Mouse (Mus musculus) forebrain, embryonic 15.5 days (tissue): ENCODE data around the gene Plxna4. TPM values are rescaled to one million over a fixed set of nuclear protein-coding genes. Genes with fewer than 3 reads are reported as not detected.

Source experiments
- ATAC-seq: fragments of 200-750 bp; cut with Nextera tagmentation; replicated peaks from 2 replicates; pipeline ENCODE4 v1.8.0; 2017; ENCODE audit warnings: mild to moderate bottlenecking, moderate TSS enrichment, moderate library complexity
- H3K27ac ChIP-seq: fragments of 300-500 bp; sonication (generic); replicated peaks from 2 replicates; pipeline ENCODE4 v1.5.1; 2015; ENCODE audit warnings: mild to moderate bottlenecking, inconsistent platforms
- H3K27me3 ChIP-seq: fragments of 300-500 bp; sonication (generic); 2 replicates; pipeline ENCODE4 v1.6.1; 2015; ENCODE audit warnings: inconsistent platforms
- H3K36me3 ChIP-seq: fragments of 300-500 bp; sonication (generic); 2 replicates; pipeline ENCODE4 v1.6.1; 2015; ENCODE audit warnings: mild to moderate bottlenecking, inconsistent platforms
- H3K4me1 ChIP-seq: fragments of 300-500 bp; sonication (generic); 2 replicates; pipeline ENCODE4 v1.6.1; 2015; ENCODE audit warnings: inconsistent platforms
- H3K4me2 ChIP-seq: fragments of 300-500 bp; sonication (generic); replicated peaks from 2 replicates; pipeline ENCODE4 v1.6.1; 2015; ENCODE audit warnings: mild to moderate bottlenecking, inconsistent platforms
- H3K4me3 ChIP-seq: fragments of 300-500 bp; sonication (generic); 2 replicates; pipeline ENCODE4 v1.5.1; 2015; ENCODE audit warnings: mild to moderate bottlenecking, inconsistent platforms
- H3K9ac ChIP-seq: fragments of 300-500 bp; sonication (generic); replicated peaks from 2 replicates; pipeline ENCODE4 v1.6.1; 2015; ENCODE audit warnings: mild to moderate bottlenecking, inconsistent platforms
- H3K9me3 ChIP-seq: fragments of 300-500 bp; sonication (generic); 2 replicates; pipeline ENCODE4 v1.6.1; 2016; ENCODE audit warnings: inconsistent platforms
- WGBS: fragments of 180-500 bp; shearing (Covaris S2); methylation state at CpG from one replicate; pipeline ENCODE4 v1.1.7; 2015; ENCODE audit warnings: mixed read lengths; 5-methylcytosine and 5-hydroxymethylcytosine counted together
- polyA plus RNA-seq: library from polyadenylated mRNA; unstranded; fragments of >200 nt; fragmentation: Nextera tagmentation; extraction: Ambion mirVana; gene quantifications from 2 replicates; pipeline ENCODE4 v1.2.1, GENCODE M21; 2015

The Plxna4 gene
- polyA plus RNA-seq, 1 experiment from 2014 or later, result 28.7 TPM

GRCm38 (mm10) chr6:32498106-32498505 is 89.9 kb downstream of the Plxna4 start:
- Histone ChIP-seq H3K9me3 (no peaks in the 10 kb centered on the region), H3K4me3 (no peak overlapping the region)
- WGBS, result 86% methylated on average over 5 of the region's 5 CpGs

GRCm38 (mm10) chr6:32496109-32496508 is 91.9 kb downstream of the Plxna4 start:
- peak overlapping the region; percentile 45 for H3K27ac ChIP-seq

More at GRCm38 (mm10) chr6:32498106-32498505, 89.9 kb downstream of the Plxna4 start:
- Histone ChIP-seq H3K4me1 (peaks cover 28% of the 10 kb centered on the region), H3K36me3 (no peaks in the 10 kb centered on the region), H3K4me2 (no peak overlapping the region), H3K27ac (no peak overlapping the region), H3K27me3 (no peaks in the 10 kb centered on the region), H3K9ac (no peak overlapping the region)
- no peak for ATAC-seq

GRCm38 (mm10) chr6:32495532-32495931 is 92.5 kb downstream of the Plxna4 start:
- Histone ChIP-seq H3K4me2 (no peak overlapping the region), H3K4me3 (no peak overlapping the region), H3K4me1 (peaks cover 40% of the 10 kb centered on the region), H3K27me3 (no peaks in the 10 kb centered on the region), H3K9ac (no peak overlapping the region), H3K27ac (no peak overlapping the region), H3K36me3 (no peaks in the 10 kb centered on the region), H3K9me3 (no peaks in the 10 kb centered on the region)
- WGBS, result 97% methylated on average over 2 of the region's 2 CpGs
- ATAC-seq, result no peak

More at GRCm38 (mm10) chr6:32496109-32496508, 91.9 kb downstream of the Plxna4 start:
- 58% methylated on average over 4 of the region's 4 CpGs for WGBS
- peaks cover 40% of the 10 kb centered on the region for H3K4me1 ChIP-seq
- no peaks in the 10 kb centered on the region for H3K36me3 ChIP-seq
- no peaks in the 10 kb centered on the region for H3K27me3 ChIP-seq
- H3K4me3 ChIP-seq, result no peak overlapping the region
- no peaks in the 10 kb centered on the region for H3K9me3 ChIP-seq
- H3K9ac ChIP-seq, result no peak overlapping the region
- no peak overlapping the region for H3K4me2 ChIP-seq
- peak; percentile 72 for ATAC-seq

GRCm38 (mm10) chr6:32493557-32493956 is 94.4 kb downstream of the Plxna4 start:
- H3K27me3 ChIP-seq, result no peaks in the 10 kb centered on the region
- H3K4me3 ChIP-seq, result no peak overlapping the region
- ATAC-seq, result 0 out of 2 replicates have a peak, but pooled peaks have one; percentile 21
- H3K4me2 ChIP-seq, result no peak overlapping the region
- H3K27ac ChIP-seq, result no peak overlapping the region
- H3K4me1 ChIP-seq, result peaks cover 36% of the 10 kb centered on the region
- no peaks in the 10 kb centered on the region for H3K36me3 ChIP-seq
- no peak overlapping the region for H3K9ac ChIP-seq
- no peaks in the 10 kb centered on the region for H3K9me3 ChIP-seq
- 27% methylated on average over 5 of the region's 5 CpGs for WGBS

DNA sequence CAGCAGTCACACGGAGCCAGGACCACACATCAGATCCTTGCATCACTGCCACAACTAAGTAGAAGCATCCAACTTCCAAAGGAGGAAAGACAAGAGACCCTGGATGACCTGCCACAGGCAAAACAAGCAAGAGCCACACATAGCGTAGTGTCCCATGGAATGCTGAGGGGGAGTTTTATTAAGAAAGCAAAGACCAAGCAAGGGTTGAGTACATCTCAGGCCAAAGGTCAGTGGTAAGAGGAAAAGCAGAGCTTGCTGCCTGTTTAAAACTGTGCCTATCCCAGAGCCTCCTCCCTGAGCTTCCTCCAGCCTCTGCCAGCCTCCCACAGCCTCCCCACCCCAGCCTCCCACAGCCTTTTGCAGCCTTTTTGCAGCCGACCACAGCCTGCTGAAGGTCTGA is 100.9 kb downstream of the Plxna4 start:
- Histone ChIP-seq H3K27me3 (no peaks in the 10 kb centered on the region), H3K27ac (no peak overlapping the region), H3K9ac (no peak overlapping the region), H3K36me3 (no peaks in the 10 kb centered on the region), H3K4me3 (no peak overlapping the region), H3K4me2 (no peak overlapping the region), H3K9me3 (no peaks in the 10 kb centered on the region), H3K4me1 (peaks cover 12% of the 10 kb centered on the region)
- no peak for ATAC-seq
- 86% methylated on average over 3 of the region's 3 CpGs for WGBS

DNA sequence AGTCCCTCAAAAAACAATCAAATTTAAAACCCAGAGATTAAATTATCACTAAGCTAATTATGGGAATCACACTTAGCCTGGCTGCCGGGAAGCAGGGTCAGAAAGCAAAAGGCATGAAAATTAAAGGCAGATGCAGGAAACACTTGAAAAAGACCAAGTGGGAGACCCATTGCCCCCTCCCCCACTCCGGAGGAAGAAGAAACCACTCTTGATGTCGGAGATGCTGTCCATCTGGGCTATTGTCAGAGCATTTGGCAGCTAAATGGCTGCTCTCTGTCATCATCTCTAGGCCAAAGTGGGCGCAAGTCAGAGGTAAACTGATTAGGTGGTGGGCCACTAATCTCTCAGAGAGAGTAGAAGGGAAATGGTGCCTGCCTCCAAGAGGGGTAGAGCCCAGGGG is 105.5 kb downstream of the Plxna4 start:
- Histone ChIP-seq H3K9me3 (no peaks in the 10 kb centered on the region), H3K27me3 (no peaks in the 10 kb centered on the region), H3K36me3 (no peaks in the 10 kb centered on the region), H3K9ac (no peak overlapping the region), H3K27ac (no peak overlapping the region), H3K4me3 (no peak overlapping the region), H3K4me2 (no peak overlapping the region), H3K4me1 (peaks cover 15% of the 10 kb centered on the region)
- no peak for ATAC-seq
- 50% methylated on average over 4 of the region's 4 CpGs for WGBS

DNA sequence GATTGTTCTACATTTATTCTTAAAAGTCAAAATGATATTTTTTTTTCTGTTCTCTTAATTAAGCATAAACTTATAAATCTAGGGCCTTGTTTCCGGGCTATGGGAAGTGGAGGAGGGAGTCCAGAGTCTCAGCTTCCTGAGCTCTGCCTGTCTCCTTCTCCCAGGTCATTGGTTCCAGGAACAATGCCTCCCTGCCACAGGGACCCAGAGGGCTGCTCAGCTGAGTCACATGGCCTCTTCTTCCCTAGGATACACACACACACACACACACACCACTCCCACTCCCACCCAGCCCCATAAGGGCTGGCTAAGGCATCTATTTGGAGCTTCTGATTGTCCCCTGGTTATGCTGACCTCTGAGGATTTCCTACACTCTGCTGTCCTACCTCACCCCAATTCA is 107.3 kb downstream of the Plxna4 start:
- no peaks in the 10 kb centered on the region for H3K36me3 ChIP-seq
- H3K4me3 ChIP-seq, result no peak overlapping the region
- H3K9me3 ChIP-seq, result no peaks in the 10 kb centered on the region
- no peak for ATAC-seq
- H3K27me3 ChIP-seq, result no peaks in the 10 kb centered on the region
- H3K27ac ChIP-seq, result no peak overlapping the region
- H3K4me1 ChIP-seq, result peaks cover 22% of the 10 kb centered on the region
- no peak overlapping the region for H3K4me2 ChIP-seq
- WGBS, result 75% methylated on average over 1 of the region's 1 CpGs
- H3K9ac ChIP-seq, result no peak overlapping the region

- no peaks in the 10 kb centered on the region for H3K9me3 ChIP-seq
- no peaks in the 10 kb centered on the region for H3K27me3 ChIP-seq
- no peak for ATAC-seq
- H3K27ac ChIP-seq, result no peak overlapping the region
- 85% methylated on average over 2 of the region's 2 CpGs for WGBS
- H3K9ac ChIP-seq, result no peak overlapping the region
- H3K36me3 ChIP-seq, result no peaks in the 10 kb centered on the region
- H3K4me3 ChIP-seq, result no peak overlapping the region
- H3K4me1 ChIP-seq, result peaks cover 22% of the 10 kb centered on the region
- no peak overlapping the region for H3K4me2 ChIP-seq
These were observed 108.2 kb downstream of the Plxna4 start for GRCm38 (mm10) chr6:32479765-32480164.

DNA sequence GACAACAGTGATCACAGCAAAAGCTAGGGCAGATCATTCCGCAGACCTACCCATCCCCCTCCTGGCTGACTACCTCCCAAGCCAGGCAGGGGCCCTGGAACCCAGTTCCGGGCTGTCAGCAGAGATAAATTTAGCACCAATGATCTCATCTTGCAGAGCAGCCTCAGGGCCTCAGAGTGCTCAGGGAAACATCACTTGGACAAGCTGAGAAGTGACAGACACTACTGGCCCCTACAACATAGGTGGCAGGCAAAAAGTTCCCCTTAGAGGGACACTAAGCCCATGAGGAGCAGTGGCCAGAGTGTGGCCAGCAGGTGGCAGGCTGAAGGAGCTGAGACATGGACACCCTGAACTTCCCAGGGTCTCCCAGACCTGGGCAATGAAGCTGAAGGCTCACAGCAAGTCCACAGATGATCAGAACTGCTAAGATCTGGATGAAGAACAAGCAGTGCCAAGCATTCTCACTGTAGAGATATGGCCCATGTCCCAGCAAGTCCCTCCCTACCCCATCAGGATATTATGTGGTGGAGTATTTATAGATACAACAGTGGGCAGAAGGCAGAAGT is 108.7 kb downstream of the Plxna4 start:
- Histone ChIP-seq H3K4me3 (no peak overlapping the region), H3K4me1 (peaks cover 22% of the 10 kb centered on the region), H3K9ac (no peak overlapping the region), H3K36me3 (no peaks in the 10 kb centered on the region), H3K27me3 (no peaks in the 10 kb centered on the region), H3K27ac (no peak overlapping the region), H3K9me3 (no peaks in the 10 kb centered on the region), H3K4me2 (no peak overlapping the region)
- whole genome bisulfite sequencing, result 58% methylated on average over 2 of the region's 2 CpGs
- ATAC-seq, result no peak

GRCm38 (mm10) chr6:32475958-32476357 is 112.0 kb downstream of the Plxna4 start:
- Histone ChIP-seq H3K4me1 (peaks cover 18% of the 10 kb centered on the region), H3K36me3 (no peaks in the 10 kb centered on the region), H3K4me3 (no peak overlapping the region), H3K9me3 (no peaks in the 10 kb centered on the region), H3K27ac (no peak overlapping the region), H3K9ac (no peak overlapping the region), H3K4me2 (no peak overlapping the region), H3K27me3 (no peaks in the 10 kb centered on the region)
- no peak for ATAC-seq
- 84% methylated on average over 4 of the region's 4 CpGs for WGBS

DNA sequence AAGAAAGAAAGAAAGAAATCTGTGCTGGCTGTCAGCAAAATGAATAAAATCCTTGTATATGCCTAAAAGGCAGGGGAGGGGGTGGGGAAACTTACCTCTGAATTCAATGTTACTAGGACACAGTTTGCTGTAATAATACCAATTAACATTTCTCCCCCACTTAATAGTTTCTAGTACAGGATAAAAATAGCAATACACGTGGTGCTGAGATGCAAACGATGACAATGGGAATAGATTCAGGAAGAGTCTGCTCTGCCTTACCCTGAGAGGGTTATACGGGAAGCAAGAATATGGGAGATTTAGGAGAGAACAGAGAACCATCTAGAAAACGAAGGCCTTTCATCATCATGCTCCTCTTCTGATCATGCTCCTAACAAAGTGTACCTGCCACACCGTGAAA is 115.9 kb downstream of the Plxna4 start:
- WGBS, result 60% methylated on average over 5 of the region's 5 CpGs
- Histone ChIP-seq H3K4me3 (no peak overlapping the region), H3K4me1 (peaks cover 23% of the 10 kb centered on the region), H3K36me3 (no peaks in the 10 kb centered on the region), H3K9me3 (no peaks in the 10 kb centered on the region), H3K27me3 (no peaks in the 10 kb centered on the region), H3K9ac (no peak overlapping the region), H3K4me2 (no peak overlapping the region), H3K27ac (peak overlapping the region; percentile 28)
- peak; percentile 55; the same call in 1 of the 2 replicates for ATAC-seq

- no peak for ATAC-seq
- Histone ChIP-seq H3K9ac (no peak overlapping the region), H3K27ac (peak overlapping the region; percentile 28), H3K36me3 (no peaks in the 10 kb centered on the region), H3K4me1 (peaks cover 23% of the 10 kb centered on the region), H3K4me3 (no peak overlapping the region), H3K27me3 (no peaks in the 10 kb centered on the region), H3K4me2 (no peak overlapping the region), H3K9me3 (no peaks in the 10 kb centered on the region)
- WGBS, result 71% methylated on average over 3 of the region's 3 CpGs
These were observed 116.4 kb downstream of the Plxna4 start for GRCm38 (mm10) chr6:32471639-32472038.

GRCm38 (mm10) chr6:32469196-32469595 is 118.8 kb downstream of the Plxna4 start:
- no peak overlapping the region for H3K4me3 ChIP-seq
- H3K27ac ChIP-seq, result no peak overlapping the region
- H3K36me3 ChIP-seq, result no peaks in the 10 kb centered on the region
- WGBS, result 63% methylated on average over 5 of the region's 5 CpGs
- H3K4me2 ChIP-seq, result no peak overlapping the region
- H3K9ac ChIP-seq, result no peak overlapping the region
- H3K9me3 ChIP-seq, result no peaks in the 10 kb centered on the region
- no peaks in the 10 kb centered on the region for H3K27me3 ChIP-seq
- ATAC-seq, result no peak
- H3K4me1 ChIP-seq, result peaks cover 27% of the 10 kb centered on the region
